Mouse (Mus musculus): ENCODE measurements around the gene Sncb. TPM values are rescaled to one million over a fixed set of nuclear protein-coding genes. Genes with fewer than 3 reads are reported as not detected.
A peak's percentile ranks its signal among the peaks of the same experiment; 100 is the strongest.
"Not testable (repeated sequence)": the region's sequence is repeated elsewhere in the genome, so short reads cannot be mapped to it uniquely, and the experiment has no call there.

Sncb gene
- 100 to 1,000 TPM; 780 to 919 (median 785) TPM for total RNA-seq (2022)

DNA sequence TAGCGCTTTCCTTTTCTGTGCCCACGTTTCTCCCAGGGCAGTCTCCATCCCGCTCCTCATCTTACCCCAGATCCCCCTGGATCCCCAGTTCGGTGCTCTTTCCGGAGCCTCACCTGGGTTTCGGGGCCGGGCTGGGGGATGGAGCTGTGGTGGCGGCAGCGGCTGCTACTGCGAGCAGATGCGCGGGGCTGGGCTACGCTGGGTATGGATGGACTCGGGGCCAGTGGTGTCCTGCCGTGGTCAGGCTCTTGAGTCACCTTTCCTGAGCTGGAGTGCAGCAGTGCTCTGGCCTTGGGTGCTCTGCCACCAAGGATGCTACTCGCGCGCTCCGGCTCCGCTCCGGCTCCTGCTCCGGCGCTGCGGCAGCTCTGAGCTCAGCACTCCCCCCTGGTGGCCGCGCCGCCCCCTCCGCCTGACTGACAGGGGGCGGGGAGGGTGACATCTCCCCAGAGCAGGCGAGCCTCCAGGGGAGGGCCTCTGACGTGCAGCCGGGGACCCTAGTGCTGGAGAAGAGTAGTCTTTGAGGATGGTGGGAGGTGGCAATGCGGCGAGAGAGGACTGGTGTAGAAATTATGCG is at the start of gene Sncb:
TSS of gene Sncb (minus strand) at position 404 of the 577 bp plus-strand sequence.
- DNase-seq (ENCODE audit: low spot score in 2 of 2), result peak; percentile 68 to 77

DNA sequence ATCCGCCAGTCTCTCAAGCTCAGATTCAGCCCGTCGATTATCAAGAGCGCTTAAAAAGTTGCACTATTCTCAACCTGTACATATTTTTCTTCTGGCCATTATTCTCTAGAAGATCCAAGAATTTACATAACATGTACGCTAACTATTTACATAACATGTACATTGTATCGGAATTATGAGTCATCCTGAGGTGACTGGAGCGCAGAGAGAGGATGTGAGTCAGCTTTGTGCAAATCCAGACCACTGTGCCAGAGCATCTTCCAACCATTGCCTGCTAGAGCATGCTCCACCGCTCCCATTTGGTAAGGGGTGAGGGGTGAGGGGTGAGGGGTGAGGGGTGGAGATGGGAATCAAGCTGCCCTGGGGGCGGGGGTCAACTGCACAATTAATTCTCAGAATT is 47.0 kb upstream of the Sncb start:
- no peak for DNase-seq (ENCODE audit: low spot score in 2 of 2)

DNA sequence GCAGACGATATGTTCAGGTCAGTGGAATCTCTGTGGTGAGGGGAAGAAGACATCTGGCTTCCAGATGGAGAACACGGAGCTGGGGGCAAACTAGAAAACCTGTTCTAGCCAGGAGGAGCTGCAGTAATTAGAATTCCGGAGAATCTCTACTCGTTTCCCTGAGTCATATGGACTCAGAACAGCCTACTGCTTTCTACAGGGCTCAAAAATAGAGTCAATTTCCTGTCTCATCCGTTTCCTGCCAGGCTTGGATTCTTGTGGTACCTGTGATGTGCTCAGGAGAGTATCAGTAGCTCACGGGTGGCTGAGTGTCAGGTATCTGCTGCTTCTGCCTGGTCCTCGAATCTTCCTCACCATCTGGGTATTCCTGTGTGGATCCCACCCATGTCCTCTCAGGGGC is 45.1 kb upstream of the Sncb start:
- DNase-seq (ENCODE audit: low spot score in 2 of 2), result no peak

DNA sequence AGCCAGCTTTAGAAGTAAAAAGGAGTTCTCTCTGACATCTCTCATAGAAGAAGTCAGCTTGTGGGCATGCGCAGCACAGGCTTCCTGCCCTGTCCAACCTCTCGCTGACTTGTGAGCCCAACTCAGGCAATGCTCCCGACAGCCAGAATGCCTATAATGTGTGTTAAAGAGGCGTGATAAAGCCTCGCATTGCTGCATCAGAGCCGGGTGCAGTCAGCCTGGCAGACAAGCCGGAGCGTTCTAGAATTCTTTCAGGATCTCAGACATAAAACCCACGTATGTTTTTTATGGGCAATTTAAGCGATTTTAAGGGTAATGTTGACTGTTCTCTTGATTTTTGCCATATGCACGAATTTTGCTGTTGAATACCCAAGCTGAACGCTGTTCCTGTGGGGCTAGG is 41.7 kb upstream of the Sncb start:
- no peak for DNase-seq (ENCODE audit: low spot score in 2 of 2)

DNA sequence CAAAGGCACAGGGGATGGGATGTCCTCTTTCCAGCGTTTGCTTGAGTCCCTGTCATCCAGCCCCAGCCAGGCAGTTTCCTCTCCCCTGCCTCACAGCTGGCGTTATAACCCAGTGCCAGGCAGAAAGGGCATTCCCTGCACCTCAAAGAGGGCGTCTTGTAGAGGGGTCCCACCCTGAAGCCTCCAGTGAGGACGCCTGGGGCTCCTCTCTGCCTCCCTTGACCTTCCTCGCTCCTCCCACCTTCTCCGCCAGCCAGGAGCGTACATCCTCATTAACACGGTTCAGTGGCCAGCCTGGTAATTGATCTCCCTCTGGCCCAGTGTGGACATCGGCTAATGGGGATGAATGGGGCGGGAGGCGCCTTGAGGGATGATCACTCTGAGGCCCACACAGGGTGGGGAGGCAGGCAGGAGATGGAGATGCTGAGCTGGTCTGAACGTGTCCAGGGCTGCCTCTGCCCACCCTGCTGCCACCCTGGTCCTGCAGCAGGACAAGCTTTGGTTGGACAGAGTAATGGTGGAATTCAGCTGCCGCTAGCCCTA is 40.1 kb upstream of the Sncb start:
- no peak for DNase-seq (ENCODE audit: low spot score in 2 of 2)

DNA sequence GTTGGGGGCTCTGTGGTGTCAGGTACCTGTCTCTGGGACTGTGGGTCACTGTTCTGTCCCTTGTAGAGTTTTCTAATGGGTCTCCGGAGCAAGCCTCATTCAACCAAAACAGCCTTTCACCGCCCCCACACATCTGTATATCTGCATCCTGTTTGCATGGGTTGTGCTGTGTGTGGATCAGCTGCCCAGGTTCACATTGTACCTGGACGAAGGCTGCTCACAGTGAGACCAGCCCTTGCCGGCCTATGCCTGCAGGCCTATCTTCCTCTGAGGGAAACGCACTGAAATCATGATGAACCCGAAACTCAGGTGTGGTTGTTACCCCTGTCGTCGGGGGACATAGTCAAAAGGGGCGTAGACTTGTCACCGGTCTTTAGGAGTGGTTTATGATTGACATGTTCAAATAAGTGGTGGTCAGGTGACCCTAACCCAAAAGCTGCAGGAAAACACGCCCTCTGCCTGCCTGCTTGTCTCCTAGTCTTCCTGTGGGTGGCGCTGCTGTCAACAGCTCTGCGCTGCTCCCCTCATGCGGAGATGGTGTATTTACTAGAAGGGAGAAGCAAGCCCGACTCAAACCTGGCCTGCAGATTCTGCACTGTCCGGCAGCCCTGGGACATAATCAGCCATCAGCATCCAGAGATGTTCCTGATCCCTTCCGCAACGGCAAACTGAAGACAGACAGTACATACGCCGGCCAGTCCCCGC is 38.9 kb upstream of the Sncb start:
- DNase-seq (ENCODE audit: low spot score in 2 of 2), result no peak

DNA sequence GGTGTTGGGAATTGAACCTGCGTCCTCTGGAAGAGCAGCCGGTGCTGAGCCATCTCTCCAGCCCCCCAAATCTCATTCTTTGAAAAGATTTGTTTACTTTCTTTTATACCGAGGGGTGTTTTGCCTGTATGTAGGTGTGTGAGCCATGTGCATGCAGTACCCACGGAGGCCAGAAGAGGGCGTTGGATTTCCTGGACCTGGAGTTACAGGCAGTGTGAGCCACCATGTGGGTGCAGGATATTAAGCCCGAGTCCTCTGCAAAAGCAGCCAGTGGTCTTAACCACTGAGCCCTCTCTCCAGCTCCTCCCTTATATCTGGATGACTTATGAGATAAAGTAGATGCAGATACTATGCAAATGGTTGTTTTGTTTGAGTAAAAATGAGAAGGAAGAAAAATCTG is 36.6 kb upstream of the Sncb start:
- DNase-seq (ENCODE audit: low spot score in 2 of 2), result no peak

DNA sequence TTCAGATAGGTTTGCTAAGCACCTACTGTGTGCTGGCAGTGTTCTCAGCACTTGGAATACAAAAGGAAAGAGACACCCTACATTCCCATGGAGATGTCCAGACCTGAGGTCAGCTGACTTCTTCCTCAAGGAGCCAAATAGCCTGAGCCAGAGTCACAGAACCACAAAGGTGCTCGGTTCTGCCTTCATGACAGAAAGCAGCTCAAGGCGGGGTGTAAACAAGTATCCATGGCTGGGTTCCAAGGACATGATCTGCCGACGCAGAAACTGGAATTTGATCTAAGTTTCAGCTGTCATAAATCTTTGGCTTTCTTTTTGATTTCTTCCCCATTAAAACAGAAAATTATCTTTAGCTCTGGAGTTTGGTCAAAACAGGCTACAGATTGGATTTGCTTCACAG is 33.8 kb upstream of the Sncb start:
- DNase-seq (ENCODE audit: low spot score in 2 of 2), result no peak

DNA sequence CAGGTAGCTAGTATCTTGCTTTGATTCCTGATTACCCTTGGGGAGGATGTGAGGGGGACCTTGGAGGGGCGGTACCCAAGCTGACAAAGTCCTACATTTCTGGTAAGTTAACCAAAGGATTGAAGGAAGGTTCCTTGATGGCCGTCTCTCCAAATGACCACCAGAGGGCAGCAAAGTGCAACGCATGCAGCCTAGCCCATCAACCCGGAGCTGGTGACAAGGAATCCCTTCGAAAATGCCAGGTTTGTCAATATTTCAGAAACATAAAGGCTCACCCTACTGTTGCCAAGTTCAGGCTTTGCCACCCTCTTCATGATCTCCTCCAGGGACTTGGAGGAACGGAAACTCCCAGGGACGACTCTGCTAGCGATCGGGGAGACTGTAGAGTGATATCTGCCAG is 33.3 kb upstream of the Sncb start:
- peak; percentile 53 to 74 for DNase-seq (ENCODE audit: low spot score in 2 of 2)

DNA sequence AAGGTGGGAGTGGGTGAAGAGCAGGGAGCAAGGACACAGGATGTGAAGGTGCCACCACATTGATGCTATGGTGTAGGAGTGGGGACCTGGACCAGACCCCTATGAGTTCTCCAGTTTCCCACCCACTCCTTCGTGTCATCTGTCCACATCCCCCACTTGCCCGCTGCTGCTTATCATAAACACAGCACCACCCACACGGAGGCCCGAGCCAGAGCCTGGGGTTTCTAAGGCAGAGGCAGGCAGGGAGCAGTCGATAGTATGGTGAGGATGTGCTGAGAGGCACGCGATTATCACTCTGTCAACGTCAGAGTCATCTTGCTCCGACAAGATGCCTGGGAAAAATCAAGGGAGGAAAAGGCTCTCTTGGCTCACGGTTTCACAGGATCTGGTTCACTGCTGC is 32.3 kb upstream of the Sncb start:
- peak in 1 of 2 experiments; percentile 88 for DNase-seq (ENCODE audit: low spot score in 2 of 2)

DNA sequence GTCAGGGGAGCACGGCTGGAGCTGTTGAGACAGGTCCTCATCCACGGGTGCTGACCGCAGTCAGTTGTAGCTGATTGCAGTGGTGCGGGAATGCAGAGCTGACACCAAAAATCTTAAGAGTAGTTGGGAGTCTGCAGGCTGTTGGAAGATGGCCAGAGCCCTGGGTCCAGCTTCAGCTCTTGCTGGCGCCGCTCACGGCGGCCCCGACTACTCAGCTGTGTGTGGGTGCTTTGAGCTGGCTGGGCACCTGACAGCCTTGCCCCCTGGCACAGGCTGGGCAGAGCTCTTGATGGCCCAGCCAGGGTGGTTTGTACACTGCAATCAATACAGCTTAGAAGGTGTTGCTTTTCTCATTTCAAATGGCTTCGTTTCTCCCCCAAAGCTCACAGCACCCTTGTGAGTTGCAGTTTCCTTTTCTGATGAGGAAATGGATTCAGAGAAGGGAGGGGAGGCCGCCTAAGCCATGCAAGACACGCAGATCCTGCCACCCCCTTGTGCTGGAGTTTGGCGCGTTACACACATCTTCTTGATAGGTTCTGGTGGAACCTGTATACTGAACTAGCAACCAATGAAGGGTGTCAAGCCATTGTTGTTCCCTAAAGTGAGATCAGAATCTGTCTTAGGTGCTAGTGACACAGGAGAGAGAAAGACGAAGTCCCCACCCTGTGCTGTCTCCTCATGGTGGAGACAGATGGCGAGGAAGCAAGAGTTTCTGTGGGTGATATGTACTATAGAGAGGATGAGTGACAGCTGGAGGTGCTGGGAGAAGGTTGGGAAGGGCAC is 31.7 kb upstream of the Sncb start:
- peak in 1 of 2 experiments; percentile 67 for DNase-seq (ENCODE audit: low spot score in 2 of 2)

DNA sequence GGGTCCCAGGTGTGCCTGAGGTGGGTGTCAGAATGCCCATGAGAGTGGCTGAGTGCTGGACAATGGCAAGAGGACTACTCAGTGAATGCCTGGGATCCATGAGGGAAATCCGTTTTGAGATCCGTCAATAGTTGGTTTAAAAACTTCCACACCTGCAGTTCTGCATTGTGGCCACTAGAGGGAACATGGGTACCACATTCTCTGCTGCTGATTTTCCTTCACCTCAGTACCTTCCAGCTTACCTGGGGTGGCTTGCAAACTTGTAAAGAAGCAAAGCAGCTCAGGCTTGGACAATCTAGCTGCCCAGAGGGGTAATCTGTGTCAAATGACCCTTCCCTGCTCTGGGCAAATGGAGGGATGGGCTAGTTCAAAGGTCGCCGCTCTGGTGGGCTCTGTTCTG is 31.0 kb upstream of the Sncb start:
- DNase-seq (ENCODE audit: low spot score in 2 of 2), result no peak

DNA sequence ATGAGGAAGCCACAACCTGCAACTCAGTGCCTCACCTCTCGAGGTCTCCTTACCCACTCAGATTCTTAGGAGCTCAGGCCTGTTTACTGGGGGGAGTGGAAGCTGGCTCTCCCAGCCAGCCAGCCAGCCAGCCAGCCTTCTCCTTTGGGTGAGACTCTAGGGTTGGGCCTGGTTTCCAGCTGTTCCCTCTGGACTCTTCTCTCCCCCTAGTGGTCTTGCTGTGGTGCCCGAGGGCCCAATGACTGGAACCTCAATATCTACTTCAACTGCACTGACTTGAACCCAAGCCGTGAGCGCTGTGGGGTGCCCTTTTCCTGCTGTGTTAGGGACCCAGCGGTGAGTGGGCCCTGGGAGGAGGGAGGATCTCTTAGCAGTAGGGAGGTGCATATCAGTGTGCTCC is 28.4 kb upstream of the Sncb start:
- DNase-seq (ENCODE audit: low spot score in 2 of 2), result no peak

DNA sequence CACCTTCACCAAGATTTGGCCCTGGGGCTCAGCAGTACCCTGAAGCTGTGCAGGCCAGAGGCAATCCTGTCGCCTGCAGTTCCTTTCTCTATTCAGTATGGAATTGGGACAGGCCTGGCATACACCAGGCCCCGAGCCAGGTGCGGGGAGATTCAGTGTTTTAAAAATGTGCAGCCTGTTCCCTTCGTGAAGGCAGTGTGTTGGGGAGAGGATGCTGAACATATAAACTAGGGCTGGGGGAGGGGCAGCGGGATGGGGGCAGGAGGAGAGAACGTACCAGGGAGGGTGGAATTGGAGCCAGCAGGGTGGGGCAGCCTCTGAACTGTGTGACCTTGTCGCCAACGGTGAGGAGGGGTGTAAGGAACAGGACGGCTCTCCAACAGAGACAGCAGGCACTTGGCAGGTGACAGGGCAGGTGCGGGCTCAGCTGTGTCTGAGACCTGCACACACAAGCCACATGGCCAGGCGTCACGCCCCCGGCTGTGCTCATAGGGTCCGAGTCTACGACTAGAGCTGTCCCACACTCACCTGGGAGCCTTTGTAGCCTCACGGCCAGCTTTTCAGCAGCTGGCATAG is 27.7 kb upstream of the Sncb start:
- DNase-seq (ENCODE audit: low spot score in 2 of 2), result peak in 1 of 2 experiments; percentile 73

DNA sequence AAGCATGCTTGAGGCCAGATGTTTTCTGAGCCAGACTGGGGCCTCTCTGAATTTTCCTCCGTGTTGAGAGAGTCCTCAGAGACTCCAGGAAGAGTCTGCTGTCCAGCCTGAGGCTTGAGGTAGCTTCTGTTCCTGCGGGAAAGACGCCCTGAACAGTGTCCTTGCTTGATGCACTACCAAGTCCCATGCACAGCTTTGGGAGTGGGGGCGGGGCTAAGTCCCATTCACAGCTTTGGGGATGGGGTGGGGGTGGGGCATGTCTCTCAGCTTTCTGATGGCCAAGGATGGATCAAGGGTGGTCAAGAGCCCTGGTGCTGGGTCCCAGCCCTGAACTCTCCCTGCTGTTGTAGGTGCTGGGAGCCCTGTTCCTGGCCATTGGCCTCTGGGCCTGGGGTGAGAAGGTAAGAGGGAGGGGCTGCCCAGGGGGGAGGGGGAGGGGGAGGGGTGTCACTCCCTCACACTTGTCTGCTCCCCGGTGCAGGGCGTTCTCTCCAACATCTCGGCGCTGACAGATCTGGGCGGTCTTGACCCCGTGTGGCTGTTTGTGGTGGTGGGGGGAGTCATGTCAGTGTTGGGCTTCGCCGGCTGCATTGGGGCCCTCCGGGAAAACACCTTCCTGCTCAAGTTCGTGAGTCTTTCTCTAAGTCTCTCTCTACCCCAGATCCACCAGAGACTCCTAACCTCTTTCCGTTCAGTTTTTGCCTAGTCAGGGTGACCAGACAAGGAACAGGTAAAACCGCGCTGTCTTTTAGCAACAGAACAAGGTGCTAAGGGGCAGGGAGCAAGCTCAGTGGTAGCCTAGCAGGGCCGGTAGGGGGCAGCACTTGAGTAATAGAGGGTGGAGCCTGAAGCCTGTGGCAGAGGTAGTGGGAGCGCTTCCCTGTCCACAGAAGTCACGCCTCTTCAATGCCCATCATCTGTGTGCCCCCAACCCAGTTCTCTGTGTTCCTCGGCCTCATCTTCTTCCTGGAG is 26.1 kb upstream of the Sncb start:
- no peak for DNase-seq (ENCODE audit: low spot score in 2 of 2)

DNA sequence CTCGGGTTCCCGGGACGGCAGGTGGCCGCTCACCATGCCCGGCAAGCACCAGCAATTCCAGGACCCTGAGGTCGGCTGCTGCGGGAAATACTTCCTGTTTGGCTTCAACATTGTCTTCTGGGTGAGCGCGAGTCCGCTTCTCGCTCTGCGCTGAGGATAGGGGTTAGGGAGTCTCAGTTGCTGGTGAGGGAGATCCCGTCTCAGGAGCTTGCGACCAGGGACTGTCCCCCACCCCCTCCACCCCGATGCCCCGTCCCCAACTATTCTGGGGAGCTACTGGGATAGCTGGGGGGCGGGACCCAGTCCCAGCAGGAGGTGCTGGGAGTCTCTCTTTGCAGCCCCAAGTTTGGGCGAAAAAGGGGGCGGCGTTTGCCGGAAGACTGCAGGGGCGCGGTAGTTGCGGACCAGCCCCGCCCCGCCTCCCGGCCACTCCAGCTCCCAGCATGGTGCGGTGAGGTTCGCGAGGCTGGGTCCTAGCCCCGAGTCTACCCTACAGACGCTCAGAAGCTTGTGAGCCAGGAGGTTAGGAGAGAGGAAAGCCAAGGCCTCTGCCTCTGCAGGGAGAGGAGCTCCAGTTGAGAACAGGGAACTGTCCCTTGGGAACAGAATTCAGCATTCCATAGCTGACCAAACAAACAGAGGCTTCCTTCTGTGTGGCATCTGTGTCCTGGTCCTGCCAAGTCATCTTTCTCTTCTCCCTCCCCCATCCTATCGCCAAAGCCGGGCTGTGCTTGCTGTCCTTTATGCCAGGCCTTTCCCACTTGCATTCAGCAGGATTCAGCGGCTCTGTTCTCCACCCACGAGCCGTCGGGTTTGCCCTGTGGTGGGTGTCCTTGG is 23.4 kb upstream of the Sncb start:
- DNase-seq (ENCODE audit: low spot score in 2 of 2), result peak in 1 of 2 experiments; percentile 62

DNA sequence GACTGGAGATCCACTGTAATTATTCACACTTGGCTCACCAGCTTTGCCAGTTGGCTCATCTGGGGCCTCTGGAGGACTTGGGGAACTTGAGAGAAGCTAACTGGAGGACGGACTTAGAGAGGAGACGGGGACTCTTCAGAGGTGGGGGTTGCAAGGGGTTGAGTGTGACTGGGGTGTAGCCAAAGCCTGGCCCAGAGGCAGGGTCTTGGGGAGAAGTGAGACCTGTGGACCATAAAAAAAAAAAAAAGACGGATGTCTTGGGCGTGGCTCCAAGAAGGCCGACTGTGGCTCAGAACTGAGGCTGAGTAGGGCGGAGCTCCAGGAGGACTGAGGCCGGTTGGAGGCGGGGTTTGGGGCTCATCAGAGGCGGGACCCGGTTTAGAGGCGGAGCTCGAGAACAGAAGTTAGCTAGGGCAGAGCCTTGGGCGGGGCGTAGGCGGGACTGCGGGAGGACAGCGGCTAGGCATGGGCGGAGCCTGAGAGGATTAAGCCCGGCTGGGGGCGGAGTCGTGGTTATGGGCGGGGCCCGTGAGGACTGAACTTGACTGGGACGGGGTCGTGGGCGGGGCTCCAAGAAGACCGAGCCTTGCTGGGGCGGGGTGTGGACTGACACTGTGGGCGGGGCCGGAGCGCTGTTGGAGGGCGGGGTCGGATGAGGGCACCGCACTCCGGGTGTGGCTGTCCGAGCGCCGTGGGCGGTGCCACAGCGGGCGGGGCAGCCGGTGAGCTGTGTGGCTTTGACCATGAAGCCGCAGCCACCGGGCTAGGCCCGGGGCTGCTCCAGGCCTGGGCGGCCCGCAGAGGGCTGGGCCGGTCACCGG is 22.6 kb upstream of the Sncb start, which contains the start of gene Tspan17:
TSS of gene Tspan17 (plus strand) at position 638 of the 821 bp plus-strand sequence.
- peak; percentile 66 to 98 for DNase-seq (ENCODE audit: low spot score in 2 of 2)

DNA sequence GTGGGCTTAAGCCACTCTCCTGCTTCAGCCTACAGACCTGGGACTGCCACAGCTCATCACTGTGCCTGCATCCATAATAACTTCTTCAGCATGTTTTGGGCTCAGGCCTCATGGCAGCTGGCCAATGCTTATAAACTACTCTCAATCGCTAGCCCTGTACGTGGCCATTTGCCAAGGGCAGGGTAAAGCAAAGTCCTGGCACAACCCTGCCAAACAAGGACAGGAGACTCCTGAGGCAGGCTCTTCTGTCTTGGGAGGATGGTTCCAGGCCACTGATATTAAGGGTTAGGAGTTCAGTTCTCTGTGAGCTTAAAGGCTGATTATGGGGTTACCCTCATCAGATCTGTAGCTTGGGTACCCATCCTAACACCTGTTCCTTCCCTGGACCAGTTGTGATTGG is 21.2 kb upstream of the Sncb start:
- DNase-seq (ENCODE audit: low spot score in 2 of 2), result not testable (repeated sequence)

DNA sequence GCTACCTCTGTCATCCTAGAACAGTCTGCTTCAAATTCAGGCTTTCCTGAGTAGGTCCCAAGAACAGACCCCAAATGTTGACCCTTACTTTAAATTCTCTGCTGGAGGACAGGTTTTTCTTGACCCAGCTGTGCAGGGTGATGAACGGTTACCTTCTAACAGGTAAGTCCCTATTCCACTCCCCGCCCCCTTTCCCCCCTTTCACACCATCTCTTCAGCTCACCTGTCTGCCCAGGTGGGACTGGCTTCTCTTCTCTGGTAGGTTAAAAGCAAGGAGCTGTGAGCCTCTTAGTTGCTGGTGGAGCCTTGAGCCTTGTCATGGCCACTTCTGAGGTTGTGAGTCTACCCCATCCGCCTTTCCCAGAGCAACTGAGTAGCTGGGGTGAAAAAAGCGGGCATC is 17.3 kb upstream of the Sncb start, which contains the start of gene Eif4e1b:
TSS of gene Eif4e1b (plus strand) at position 301 of the 400 bp plus-strand sequence.
- DNase-seq (ENCODE audit: low spot score in 2 of 2), result no peak
